Mouse (Mus musculus) kidney, adult 2 months (tissue): ENCODE results near the gene Osbpl3. TPM values are rescaled to one million over a fixed set of nuclear protein-coding genes. Genes with fewer than 3 reads are reported as not detected.

Source experiments
- DNase-seq: peaks from one replicate; pipeline ENCODE4 v3.0.0; 2021
- H3K27ac ChIP-seq: fragments of 200-500 bp; 2 replicates; pipeline ENCODE4 v1.5.1; 2012; ENCODE audit warnings: low read depth, low read length, control low read depth, inconsistent platforms; ENCODE audit not compliant: insufficient read depth
- H3K27me3 ChIP-seq: fragments of 200-500 bp; replicated peaks from 2 replicates; pipeline ENCODE4 v1.6.1; 2012; ENCODE audit warnings: mild to moderate bottlenecking, moderate library complexity, low read length, inconsistent platforms; ENCODE audit not compliant: control insufficient read depth, insufficient read depth
- H3K36me3 ChIP-seq: fragments of 200-500 bp; 2 replicates; pipeline ENCODE4 v1.6.1; 2012; ENCODE audit warnings: mild to moderate bottlenecking, moderate library complexity, low read length, inconsistent platforms; ENCODE audit not compliant: control insufficient read depth, insufficient read depth
- H3K4me1 ChIP-seq: fragments of 200-500 bp; 2 replicates; pipeline ENCODE4 v1.6.1; 2011; ENCODE audit warnings: low read length; ENCODE audit not compliant: control insufficient read depth, insufficient read depth
- H3K4me3 ChIP-seq: fragments of 200-500 bp; 2 replicates; pipeline ENCODE4 v1.5.1; 2011; ENCODE audit warnings: mild to moderate bottlenecking, low read depth, low read length, control low read depth; ENCODE audit not compliant: insufficient read depth
- CTCF ChIP-seq: fragments of 200-500 bp; conservative IDR thresholded peaks from 2 replicates; pipeline ENCODE4 v1.5.1; 2011; ENCODE audit warnings: low read depth, mild to moderate bottlenecking, control low read depth, low read length, moderate library complexity, mixed read lengths; ENCODE audit not compliant: insufficient read depth, insufficient read length
- POLR2A ChIP-seq: fragments of 200-500 bp; IDR thresholded peaks from one replicate; pipeline ENCODE4 v1.6.1; 2011; ENCODE audit warnings: low read depth, low read length, control low read depth
- WGBS: fragments of 180-500 bp; shearing (Covaris S2); methylation state at CpG from one replicate; pipeline ENCODE4 v1.1.7; 2018; 5-methylcytosine and 5-hydroxymethylcytosine counted together
- polyA plus RNA-seq: library from polyadenylated mRNA; depleted of rRNA; stranded (reverse); fragments of >200 nt; gene quantifications from 2 replicates; pipeline ENCODE4 v1.2.3, GENCODE M21; 2012

Osbpl3 gene
- polyA plus RNA-seq, 1 experiment, result 33.0 TPM

DNA sequence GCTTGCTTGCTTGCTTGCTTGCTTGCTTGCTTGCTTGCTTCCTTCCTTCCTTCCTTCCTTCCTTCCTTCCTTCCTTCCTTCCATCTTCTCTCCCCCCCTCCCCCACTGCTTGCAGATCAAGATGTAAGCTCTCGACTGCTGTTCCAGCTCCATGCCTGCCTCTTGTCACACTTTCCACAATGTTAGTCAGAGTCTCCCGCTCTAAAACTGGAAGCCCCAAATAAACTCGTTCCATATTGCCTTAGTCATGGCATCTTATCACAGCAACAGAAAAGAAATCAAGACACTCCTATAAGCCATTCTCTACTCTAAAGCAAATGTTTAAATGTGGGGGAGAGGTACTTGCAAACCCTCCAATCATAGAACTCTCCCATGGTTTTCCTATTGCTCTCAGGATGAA lies 5.6 kb upstream of the Osbpl3 start:
- no peaks in the 10 kb centered on the region for H3K36me3 ChIP-seq
- H3K4me1 ChIP-seq, result peaks cover 17% of the 10 kb centered on the region; the same call in 1 of the 2 replicates
- 76% methylated on average over 3 of the region's 3 CpGs for WGBS
- H3K4me3 ChIP-seq, result no peak overlapping the region
- H3K27me3 ChIP-seq, result no peaks in the 10 kb centered on the region
- no peak for TF ChIP-seq POLR2A
- no peak for TF ChIP-seq CTCF
- H3K27ac ChIP-seq, result no peak overlapping the region
- no peak for DNase-seq

DNA sequence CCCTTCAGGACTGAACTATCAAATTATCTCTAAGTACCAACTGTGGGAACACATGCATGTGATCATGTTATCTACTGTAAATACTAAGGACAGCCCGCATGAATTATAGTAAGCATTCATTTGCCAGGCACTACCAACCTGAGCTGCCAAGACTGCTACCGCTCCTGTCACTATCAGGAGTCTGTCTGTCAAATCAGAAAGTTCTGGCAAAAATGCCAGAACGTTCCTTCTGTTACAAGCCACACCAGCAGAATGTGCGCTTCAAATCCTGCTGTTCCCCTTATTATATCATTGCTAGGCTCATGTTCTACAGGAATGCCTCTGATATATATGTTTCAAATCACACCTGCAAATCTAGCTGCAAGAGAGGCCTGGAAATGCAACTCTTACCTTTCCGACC lies 4.6 kb upstream of the Osbpl3 start:
- H3K27ac ChIP-seq, result peak overlapping the region; percentile 96
- H3K4me1 ChIP-seq, result peaks cover 20% of the 10 kb centered on the region; the same call in 1 of the 2 replicates
- H3K4me3 ChIP-seq, result no peak overlapping the region
- no peak for TF ChIP-seq POLR2A
- TF ChIP-seq CTCF, result no peak
- no peaks in the 10 kb centered on the region for H3K27me3 ChIP-seq
- WGBS, result 69% methylated on average over 5 of the region's 5 CpGs
- DNase-seq, result no peak
- H3K36me3 ChIP-seq, result no peaks in the 10 kb centered on the region

DNA sequence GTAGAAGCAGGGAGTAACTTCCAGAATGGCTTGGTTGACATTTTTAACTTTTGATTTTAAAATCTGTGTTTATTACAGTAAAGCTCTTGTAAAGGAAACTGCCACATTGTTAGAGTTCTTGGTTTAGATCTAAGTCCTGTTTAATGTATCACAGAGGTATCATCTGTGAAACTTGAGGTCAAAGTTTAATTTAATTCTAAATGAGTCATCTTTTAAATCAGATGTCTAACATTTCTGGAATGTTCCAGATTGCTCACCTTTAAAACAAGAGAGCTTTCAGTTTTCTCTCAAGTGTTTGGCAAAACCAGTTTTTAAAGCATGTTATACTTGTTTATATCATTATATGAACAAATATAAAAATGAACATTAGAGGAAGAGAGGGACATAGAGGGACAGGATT lies 4.2 kb upstream of the Osbpl3 start:
- Histone ChIP-seq H3K4me3 (no peak overlapping the region), H3K4me1 (peaks cover 20% of the 10 kb centered on the region; the same call in 1 of the 2 replicates), H3K27ac (peak overlapping the region; percentile 96; the same call in 1 of the 2 replicates), H3K27me3 (no peaks in the 10 kb centered on the region), H3K36me3 (no peaks in the 10 kb centered on the region)
- peak; percentile 59 for DNase-seq
- TF ChIP-seq CTCF (no peak), POLR2A (no peak)

DNA sequence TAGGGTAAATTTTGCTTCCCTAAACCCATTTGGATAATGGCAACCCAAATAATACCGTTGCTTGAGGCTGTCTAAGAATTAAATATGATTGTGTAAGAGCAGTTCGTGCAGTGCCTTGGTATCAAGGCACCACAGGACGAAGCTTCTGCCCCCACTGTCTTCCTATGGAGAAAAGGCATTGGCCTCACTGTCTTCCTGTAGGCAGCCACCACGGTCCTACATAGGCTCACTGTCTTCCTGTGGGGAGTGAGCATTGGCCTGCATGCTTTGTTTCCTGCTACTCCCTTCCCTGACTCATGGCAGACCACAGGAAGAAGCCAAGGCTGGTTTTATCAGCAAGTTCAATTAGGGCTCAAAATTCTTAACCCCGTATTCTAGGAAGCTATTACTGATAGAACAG lies 3.3 kb upstream of the Osbpl3 start:
- no peak for DNase-seq
- Histone ChIP-seq H3K4me1 (peaks cover 22% of the 10 kb centered on the region; the same call in 1 of the 2 replicates), H3K36me3 (no peaks in the 10 kb centered on the region), H3K27me3 (no peaks in the 10 kb centered on the region), H3K27ac (peak overlapping the region; percentile 58), H3K4me3 (no peak overlapping the region)
- TF ChIP-seq CTCF, result no peak
- no peak for TF ChIP-seq POLR2A
- WGBS, result 74% methylated on average over 5 of the region's 5 CpGs

DNA sequence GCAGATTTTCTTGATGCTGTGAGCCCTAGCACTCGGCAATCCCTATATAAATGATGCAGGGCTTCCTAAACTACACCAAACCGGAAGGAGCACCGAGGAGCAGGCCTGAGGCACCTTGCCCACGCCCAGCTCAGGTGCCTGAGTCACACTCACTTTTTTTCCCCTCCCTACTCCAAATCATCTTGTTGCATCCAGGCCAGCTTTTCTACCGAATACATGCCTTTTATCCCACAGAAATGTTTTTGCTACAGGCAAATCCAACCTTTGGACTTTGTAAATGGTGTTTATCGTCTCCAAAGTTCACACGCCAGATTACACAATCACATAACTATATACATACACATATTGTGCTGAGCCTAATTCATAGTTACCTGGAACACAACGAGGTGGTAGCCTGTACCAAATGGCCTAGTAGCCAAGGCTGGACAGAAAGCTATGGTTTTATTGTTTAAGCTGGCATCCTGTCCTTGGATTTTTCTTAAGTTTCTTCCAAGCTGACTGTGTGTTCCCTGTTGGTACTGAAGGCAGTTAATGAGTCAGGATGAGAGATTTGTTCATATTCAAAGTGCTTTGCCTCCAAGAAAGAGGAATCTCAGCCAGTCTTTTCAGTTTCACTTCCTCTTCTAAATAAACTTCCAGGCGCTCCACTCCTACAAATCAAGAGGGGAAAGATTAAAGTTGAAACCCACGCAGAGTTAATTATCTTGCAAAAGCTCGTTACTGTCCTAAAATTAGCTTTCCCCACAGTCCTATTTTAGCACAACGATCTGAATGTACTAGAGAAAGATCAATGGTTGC lies 1.7 kb upstream of the Osbpl3 start:
- H3K36me3 ChIP-seq, result no peaks in the 10 kb centered on the region
- peaks cover 30% of the 10 kb centered on the region; the same call in 1 of the 2 replicates for H3K4me1 ChIP-seq
- no peak for DNase-seq
- 58% methylated on average over 12 of the region's 12 CpGs for WGBS
- no peaks in the 10 kb centered on the region for H3K27me3 ChIP-seq
- H3K27ac ChIP-seq, result peak overlapping the region; percentile 49; the same call in 1 of the 2 replicates
- no peak for TF ChIP-seq POLR2A
- no peak for TF ChIP-seq CTCF
- no peak overlapping the region for H3K4me3 ChIP-seq

DNA sequence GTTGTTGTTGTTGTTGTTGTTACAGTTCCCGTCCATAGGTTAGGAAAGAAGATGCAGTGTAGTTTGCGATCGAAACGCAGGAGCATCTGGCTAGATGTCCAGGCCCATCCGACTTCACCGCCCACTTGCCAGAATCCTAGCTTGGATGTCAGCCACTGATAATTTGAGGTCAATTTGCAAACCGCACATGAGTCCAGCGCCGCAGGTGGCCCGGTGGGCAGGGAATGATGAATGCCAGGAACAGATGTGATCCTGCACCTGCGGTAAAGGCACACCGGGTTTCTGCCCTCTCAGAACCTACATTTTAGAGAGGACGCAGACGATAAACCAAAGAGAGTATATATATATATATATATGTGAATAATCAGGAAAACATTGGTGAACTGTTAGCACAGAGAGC lies 705 bp upstream of the Osbpl3 start:
- WGBS, result 72% methylated on average over 14 of the region's 14 CpGs
- Histone ChIP-seq H3K36me3 (no peaks in the 10 kb centered on the region), H3K4me3 (no peak overlapping the region), H3K4me1 (peaks cover 36% of the 10 kb centered on the region; the same call in 1 of the 2 replicates), H3K27me3 (no peaks in the 10 kb centered on the region), H3K27ac (no peak overlapping the region)
- DNase-seq, result no peak
- no peak for TF ChIP-seq POLR2A
- TF ChIP-seq CTCF, result no peak

DNA sequence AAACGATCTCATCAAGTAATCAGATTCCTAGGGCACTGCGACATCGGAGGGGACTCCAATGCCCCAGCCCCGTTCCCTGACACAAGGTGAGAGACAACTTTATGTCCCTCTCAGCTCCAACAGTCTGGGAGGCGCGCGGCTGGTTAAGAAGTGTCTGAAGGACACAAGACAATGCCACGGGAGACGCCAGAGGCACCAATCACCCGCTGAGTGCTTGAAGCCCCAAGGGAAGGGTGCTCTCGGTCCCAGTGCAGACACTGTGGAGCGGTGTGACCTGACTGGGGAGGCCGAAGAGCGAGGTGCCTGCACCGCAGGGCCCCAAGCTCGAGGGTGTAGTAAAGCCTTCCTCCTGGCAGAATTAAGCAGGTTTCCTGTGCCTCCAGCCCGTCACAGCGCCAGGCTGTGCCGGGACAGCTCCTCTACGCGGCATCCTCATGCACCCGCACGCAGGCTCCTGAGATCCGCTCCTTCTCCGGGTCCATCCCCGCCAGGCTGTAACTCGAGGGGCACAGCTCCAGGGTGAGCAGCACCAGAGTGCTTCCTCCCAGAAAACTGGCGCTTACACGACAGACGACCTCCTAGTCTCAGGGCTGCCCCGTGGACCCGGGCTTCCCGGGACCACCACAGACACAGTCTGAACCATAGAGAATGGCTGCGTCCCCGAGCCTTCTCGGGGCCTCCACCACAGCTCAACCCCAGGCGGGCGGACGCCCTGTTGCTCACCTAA lies 736 bp downstream of the Osbpl3 start:
- Histone ChIP-seq H3K4me1 (peaks cover 32% of the 10 kb centered on the region; the same call in 1 of the 2 replicates), H3K4me3 (peak overlapping the region; percentile 73), H3K36me3 (no peaks in the 10 kb centered on the region), H3K27ac (peak overlapping the region; percentile 84), H3K27me3 (no peaks in the 10 kb centered on the region)
- TF ChIP-seq CTCF, result no peak
- peak; percentile 43 for DNase-seq
- 1% methylated on average over 39 of the region's 39 CpGs for WGBS
